Mouse (Mus musculus) kidney, postnatal 4 days (tissue): ENCODE data around the gene Grk4.
"Not testable (repeated sequence)": the region's sequence is repeated elsewhere in the genome, so short reads cannot be mapped to it uniquely, and the experiment has no call there.

ENCODE experiments used
- DNase-seq, 2 experiments: peaks; one replicate each; pipeline ENCODE4 v3.0.0; 2021; ENCODE audit warnings: mixed read lengths in 2 of 2

The Grk4 gene

GRCm38 (mm10) chr5:34714371-34714770 is 54.2 kb downstream of the Grk4 start:
- DNase-seq = not testable (repeated sequence)

GRCm38 (mm10) chr5:34714816-34715215 is 54.6 kb downstream of the Grk4 start:
- no peak for DNase-seq

GRCm38 (mm10) chr5:34729141-34729540 is 69.0 kb downstream of the Grk4 start:
- DNase-seq = no peak

GRCm38 (mm10) chr5:34730255-34730654 is 70.1 kb downstream of the Grk4 start:
- no peak for DNase-seq

GRCm38 (mm10) chr5:34751477-34751876 is 91.3 kb downstream of the Grk4 start:
- DNase-seq = no peak

- no peak for DNase-seq
Observed at GRCm38 (mm10) chr5:34758762-34759161, 98.6 kb downstream of the Grk4 start.

GRCm38 (mm10) chr5:34760850-34761508 is 100.8 kb downstream of the Grk4 start:
- no peak for DNase-seq

GRCm38 (mm10) chr5:34761509-34761908 is 101.3 kb downstream of the Grk4 start, which contains the start of gene Htt:
Htt (plus strand) TSS chr5:34761740.
- peak; percentile 97 to 98 for DNase-seq

- DNase-seq = peak; percentile 33 to 63
Observed at GRCm38 (mm10) chr5:34761934-34762611, 101.9 kb downstream of the Grk4 start.

- DNase-seq = no peak
Observed at GRCm38 (mm10) chr5:34771818-34772217, 111.6 kb downstream of the Grk4 start.

- no peak for DNase-seq
Observed at GRCm38 (mm10) chr5:34772696-34773245, 112.6 kb downstream of the Grk4 start.

- no peak for DNase-seq
Observed at GRCm38 (mm10) chr5:34773392-34773791, 113.2 kb downstream of the Grk4 start.

- DNase-seq = no peak
Observed at GRCm38 (mm10) chr5:34785027-34785426, 124.8 kb downstream of the Grk4 start.

- DNase-seq = no peak
Observed at GRCm38 (mm10) chr5:34791141-34791540, 131.0 kb downstream of the Grk4 start.

- DNase-seq = no peak
Observed at GRCm38 (mm10) chr5:34800292-34800953, 140.2 kb downstream of the Grk4 start.
